Mouse (Mus musculus): Measurements from ENCODE around the gene E130218I03Rik. TPM values are rescaled to one million over a fixed set of nuclear protein-coding genes. Genes with fewer than 3 reads are reported as not detected.

The E130218I03Rik gene
- polyA plus RNA-seq, 1 experiment: not detected

GRCm38 (mm10) chr4:134288397-134289256, 45.2 kb downstream of the E130218I03Rik start:
- no peaks in the 10 kb centered on the region for H3K9me3 ChIP-seq (ENCODE audit: control insufficient read depth, low read length)
- peaks cover 44% of the 10 kb centered on the region for H3K4me1 ChIP-seq (ENCODE audit: control insufficient read depth)
- no peak for TF ChIP-seq GATA1 (IDR thresholded peaks at IDR 0.05; ENCODE audit: low read length)
- TF ChIP-seq TAL1 (IDR thresholded peaks at IDR 0.05; ENCODE audit: low read length): no peak
- peaks cover 19% of the 10 kb centered on the region for H3K36me3 ChIP-seq (ENCODE audit: control insufficient read depth)
- H3K4me3 ChIP-seq (replicated peaks): peak overlapping the region; percentile 100
- peaks cover 12% of the 10 kb centered on the region for H3K27me3 ChIP-seq (ENCODE audit: control insufficient read depth)

DNA sequence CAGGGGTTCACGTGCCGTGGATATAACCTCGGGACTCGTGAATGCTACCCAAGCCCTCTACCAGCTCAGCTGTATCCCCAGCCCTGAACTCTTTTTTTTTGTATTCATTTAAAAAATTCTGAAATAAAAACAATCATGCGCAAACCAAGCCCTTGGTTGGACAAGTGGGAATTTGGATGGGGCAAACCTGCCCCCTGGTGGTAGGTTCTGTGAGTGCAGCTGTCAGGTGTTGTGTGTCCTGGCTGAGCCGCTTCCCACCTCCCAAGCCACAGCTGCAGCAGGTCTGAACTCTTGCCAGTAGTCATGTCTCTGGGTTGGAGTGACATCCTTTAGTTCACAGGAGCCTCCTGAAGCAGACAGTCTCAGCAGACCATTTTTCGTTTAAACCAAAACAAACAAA, 48.6 kb downstream of the E130218I03Rik start:
- Histone ChIP-seq H3K4me3 (replicated peaks) (no peak overlapping the region), H3K4me1 (ENCODE audit: control insufficient read depth) (peaks cover 19% of the 10 kb centered on the region), H3K27me3 (ENCODE audit: control insufficient read depth) (peaks cover 14% of the 10 kb centered on the region), H3K36me3 (ENCODE audit: control insufficient read depth) (no peaks in the 10 kb centered on the region), H3K9me3 (ENCODE audit: control insufficient read depth, low read length) (peaks cover 3% of the 10 kb centered on the region; the same call in 1 of the 2 replicates)
- no peak for TF ChIP-seq GATA1 (IDR thresholded peaks at IDR 0.05; ENCODE audit: low read length)
- no peak for TF ChIP-seq TAL1 (IDR thresholded peaks at IDR 0.05; ENCODE audit: low read length)

DNA sequence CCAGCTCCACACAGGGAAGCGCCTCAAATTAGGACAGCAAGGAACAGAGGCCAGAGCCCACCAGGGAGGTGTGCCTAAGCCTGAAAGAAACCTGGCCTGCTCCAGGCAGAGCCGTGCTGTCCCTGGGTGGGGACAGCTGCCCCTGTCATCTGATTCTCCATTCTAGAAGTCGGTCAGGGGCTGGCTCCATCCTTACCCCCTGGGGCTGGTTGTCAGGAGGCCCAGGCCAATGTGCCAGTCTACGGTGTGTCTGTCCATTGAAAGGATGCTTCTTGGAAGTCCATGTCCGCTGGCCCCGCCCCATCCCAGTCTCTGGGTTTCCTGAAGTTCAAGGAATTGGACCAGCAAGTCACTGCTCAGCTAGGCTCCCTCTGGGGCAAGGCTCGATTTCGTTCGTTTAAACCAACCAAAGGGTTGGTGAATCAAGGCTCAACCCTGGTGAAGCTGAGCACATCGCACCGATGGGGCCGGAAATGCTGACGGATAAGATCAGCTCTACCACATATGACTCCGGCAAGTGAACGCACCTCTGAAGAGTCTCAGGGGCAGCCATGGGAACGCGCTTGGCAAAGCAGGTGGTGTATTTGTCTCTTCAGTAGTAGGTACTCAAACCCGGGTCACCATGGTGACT, 49.7 kb downstream of the E130218I03Rik start:
- peaks cover 14% of the 10 kb centered on the region for H3K27me3 ChIP-seq (ENCODE audit: control insufficient read depth)
- H3K4me3 ChIP-seq (replicated peaks): no peak overlapping the region
- TF ChIP-seq TAL1 (IDR thresholded peaks at IDR 0.05; ENCODE audit: low read length): no peak
- no peak for TF ChIP-seq GATA1 (IDR thresholded peaks at IDR 0.05; ENCODE audit: low read length)
- H3K9me3 ChIP-seq (ENCODE audit: control insufficient read depth, low read length): peaks cover 3% of the 10 kb centered on the region; the same call in 1 of the 2 replicates
- peaks cover 12% of the 10 kb centered on the region for H3K4me1 ChIP-seq (ENCODE audit: control insufficient read depth)
- H3K36me3 ChIP-seq (ENCODE audit: control insufficient read depth): no peaks in the 10 kb centered on the region

GRCm38 (mm10) chr4:134293692-134294163, 50.3 kb downstream of the E130218I03Rik start:
- peaks cover 14% of the 10 kb centered on the region for H3K27me3 ChIP-seq (ENCODE audit: control insufficient read depth)
- peaks cover 7% of the 10 kb centered on the region for H3K4me1 ChIP-seq (ENCODE audit: control insufficient read depth)
- H3K9me3 ChIP-seq (ENCODE audit: control insufficient read depth, low read length): peaks cover 3% of the 10 kb centered on the region; the same call in 1 of the 2 replicates
- H3K4me3 ChIP-seq (replicated peaks): no peak overlapping the region
- TF ChIP-seq GATA1 (IDR thresholded peaks at IDR 0.05; ENCODE audit: low read length): no peak
- TF ChIP-seq TAL1 (IDR thresholded peaks at IDR 0.05; ENCODE audit: low read length): no peak
- H3K36me3 ChIP-seq (ENCODE audit: control insufficient read depth): no peaks in the 10 kb centered on the region

Other genes with a start within 250 kb of the E130218I03Rik start
- gene Dhdds, start 242.7 kb upstream of the E130218I03Rik start, polyA plus RNA-seq (2012): 1.2 and 1.5 TPM in 2 replicates
- gene Lin28a, start 224.8 kb upstream of the E130218I03Rik start, polyA plus RNA-seq (2012): not detected in 2 replicates
- gene Zfp683, start 189.8 kb upstream of the E130218I03Rik start, polyA plus RNA-seq (2012): not detected in 2 replicates
- 0.01 TPM in 1 of 2 replicates, not detected in the other for gene Crybg2, start 182.8 kb upstream of the E130218I03Rik start, polyA plus RNA-seq (2012)
- 0.24 and 0.41 TPM in 2 replicates for gene Cd52, start 148.6 kb upstream of the E130218I03Rik start, polyA plus RNA-seq (2012)
- gene Ubxn11, start 141.1 kb upstream of the E130218I03Rik start, polyA plus RNA-seq (2012): 0.08 and 0.21 TPM in 2 replicates
- 2.5 and 5.4 TPM in 2 replicates for gene Sh3bgrl3, start 114.9 kb upstream of the E130218I03Rik start, polyA plus RNA-seq (2012)
- gene Cep85, start 56.5 kb upstream of the E130218I03Rik start, polyA plus RNA-seq (2012): 2.4 and 3.6 TPM in 2 replicates
- not detected in 2 replicates for gene Gm7534, start 40.7 kb upstream of the E130218I03Rik start, polyA plus RNA-seq (2012)
- gene Catsper4, start 16.3 kb upstream of the E130218I03Rik start, polyA plus RNA-seq (2012): not detected in 2 replicates
- gene Cnksr1, start 5.3 kb upstream of the E130218I03Rik start, polyA plus RNA-seq (2012): not detected in 2 replicates
- gene Zfp593, start 1.9 kb downstream of the E130218I03Rik start, polyA plus RNA-seq (2012): 1.3 TPM in 2 replicates
- gene Gm30191, start 3.3 kb downstream of the E130218I03Rik start, polyA plus RNA-seq (2012): 0.06 TPM in 1 of 2 replicates, not detected in the other
- gene Grrp1, start 10.4 kb downstream of the E130218I03Rik start, polyA plus RNA-seq (2012): 0.03 TPM in 1 of 2 replicates, not detected in the other
- gene Pdik1l, start 44.2 kb downstream of the E130218I03Rik start, polyA plus RNA-seq (2012): 0.14 and 0.53 TPM in 2 replicates
- gene Trim63, start 71.5 kb downstream of the E130218I03Rik start, polyA plus RNA-seq (2012): not detected in 2 replicates
- not detected in 2 replicates for gene Slc30a2, start 99.5 kb downstream of the E130218I03Rik start, polyA plus RNA-seq (2012)
- gene Extl1, start 140.2 kb downstream of the E130218I03Rik start, polyA plus RNA-seq (2012): not detected in 2 replicates
- not detected in 2 replicates for gene Pafah2, start 152.7 kb downstream of the E130218I03Rik start, polyA plus RNA-seq (2012)
- gene Stmn1, start 224.7 kb downstream of the E130218I03Rik start, polyA plus RNA-seq (2012): 45.6 and 68.9 TPM in 2 replicates

All from erythroblast, embryonic 14.5 days (primary cell).